Mouse (Mus musculus): ENCODE data around the gene A430078G23Rik.

DNA sequence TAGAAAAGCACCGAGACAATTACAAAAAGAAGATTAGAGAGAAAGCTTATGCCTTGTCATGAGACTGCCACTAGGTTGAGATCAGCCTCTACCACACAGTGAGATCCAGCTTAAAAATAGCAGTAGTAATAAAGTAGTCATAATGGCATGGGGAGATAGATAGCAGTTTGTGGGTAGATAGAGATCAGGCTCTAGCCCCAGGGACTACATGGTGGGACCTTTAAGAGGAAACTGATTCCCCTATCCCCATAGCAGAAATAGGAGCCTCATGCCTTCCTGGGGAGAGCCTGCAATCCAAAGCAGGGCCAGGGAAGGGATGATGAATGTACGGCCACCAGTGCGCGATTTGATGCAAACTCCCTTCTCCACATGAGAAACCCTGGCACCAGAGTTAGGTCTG lies 62.0 kb downstream of the A430078G23Rik start:
- TF ChIP-seq POLR2A (IDR thresholded peaks at IDR 0.05; ENCODE audit: control insufficient read depth, extremely low read depth, insufficient read depth, low read length, poor library complexity) (no peak), CTCF (IDR thresholded peaks at IDR 0.05; ENCODE audit: borderline replicate concordance, control insufficient read depth, extremely low read depth, insufficient read depth, low read length, poor library complexity) (no peak)
